Mouse (Mus musculus) megakaryocyte, embryonic 14.5 days (primary cell): ENCODE measurements around the gene 1700023F06Rik. TPM values are rescaled to one million over a fixed set of nuclear protein-coding genes. Genes with fewer than 3 reads are reported as not detected.

Experiments used
- H3K27me3 ChIP-seq: replicated peaks from 2 replicates; pipeline ENCODE3; 2012; ENCODE audit warnings: inconsistent platforms
- H3K36me3 ChIP-seq: replicated peaks from 2 replicates; pipeline ENCODE3; 2012; ENCODE audit warnings: low read length, inconsistent platforms, mixed read lengths
- H3K4me1 ChIP-seq: 2 replicates; pipeline ENCODE4 v1.6.1; 2012; ENCODE audit warnings: inconsistent platforms
- H3K4me3 ChIP-seq: replicated peaks from 2 replicates; pipeline ENCODE3; 2012; ENCODE audit warnings: moderate library complexity, mild to moderate bottlenecking, inconsistent platforms
- H3K9me3 ChIP-seq: 2 replicates; pipeline ENCODE4 v1.6.1; 2012; ENCODE audit warnings: inconsistent platforms
- FLI1 ChIP-seq: IDR thresholded peaks from 2 replicates; pipeline ENCODE4 v1.6.1; 2012; ENCODE audit warnings: low read length, inconsistent platforms, mixed read lengths
- GATA1 ChIP-seq: IDR thresholded peaks from 3 replicates; pipeline ENCODE4 v1.6.1; 2012; ENCODE audit warnings: mixed read lengths, low read length, inconsistent platforms, borderline replicate concordance
- polyA plus RNA-seq: library from polyadenylated mRNA; stranded (reverse); fragments of >175 nt; gene quantifications from 2 replicates; pipeline ENCODE4 v1.2.3, GENCODE M21; 2012; ENCODE audit warnings: low replicate concordance; ENCODE audit not compliant: insufficient read depth

1700023F06Rik gene
- polyA plus RNA-seq, result not detected in 2 replicates

- Histone ChIP-seq H3K36me3 (no peaks in the 10 kb centered on the region), H3K4me1 (peaks cover 5% of the 10 kb centered on the region; the same call in 1 of the 2 replicates), H3K4me3 (no peak within 1 kb of the TSS), H3K9me3 (peaks cover 4% of the 10 kb centered on the region), H3K27me3 (peaks cover 56% of the 10 kb centered on the region)
- TF ChIP-seq GATA1 (no peak), FLI1 (no peak)
These were observed at the start of gene 1700023F06Rik for GRCm38 (mm10) chr11:103208458-103208857. TSS of gene 1700023F06Rik (minus strand) at chr11:103208558.

- Histone ChIP-seq H3K4me1 (peaks cover 60% of the 10 kb centered on the region), H3K36me3 (no peaks in the 10 kb centered on the region), H3K27me3 (peaks cover 6% of the 10 kb centered on the region), H3K9me3 (no peaks in the 10 kb centered on the region), H3K4me3 (no peak overlapping the region)
- TF ChIP-seq GATA1, result no peak
- no peak for TF ChIP-seq FLI1
These were observed 49.7 kb upstream of the 1700023F06Rik start for GRCm38 (mm10) chr11:103257938-103258481.

- Histone ChIP-seq H3K4me3 (no peak overlapping the region), H3K4me1 (peaks cover 54% of the 10 kb centered on the region), H3K9me3 (no peaks in the 10 kb centered on the region), H3K27me3 (peaks cover 1% of the 10 kb centered on the region), H3K36me3 (no peaks in the 10 kb centered on the region)
- TF ChIP-seq FLI1 (no peak), GATA1 (no peak)
These were observed 45.2 kb upstream of the 1700023F06Rik start for GRCm38 (mm10) chr11:103253605-103254004.

GRCm38 (mm10) chr11:103252380-103252779 is 44.0 kb upstream of the 1700023F06Rik start:
- peaks cover 1% of the 10 kb centered on the region for H3K27me3 ChIP-seq
- H3K36me3 ChIP-seq, result no peaks in the 10 kb centered on the region
- H3K9me3 ChIP-seq, result no peaks in the 10 kb centered on the region
- H3K4me1 ChIP-seq, result peaks cover 60% of the 10 kb centered on the region
- H3K4me3 ChIP-seq, result no peak overlapping the region
- TF ChIP-seq FLI1 (no peak), GATA1 (no peak)

- TF ChIP-seq FLI1 (no peak), GATA1 (no peak)
- H3K36me3 ChIP-seq, result no peaks in the 10 kb centered on the region
- no peaks in the 10 kb centered on the region for H3K27me3 ChIP-seq
- H3K9me3 ChIP-seq, result no peaks in the 10 kb centered on the region
- no peak overlapping the region for H3K4me3 ChIP-seq
- H3K4me1 ChIP-seq, result peaks cover 69% of the 10 kb centered on the region
These were observed 42.0 kb upstream of the 1700023F06Rik start for GRCm38 (mm10) chr11:103250324-103250723.

GRCm38 (mm10) chr11:103249509-103249908 is 41.2 kb upstream of the 1700023F06Rik start:
- H3K36me3 ChIP-seq, result no peaks in the 10 kb centered on the region
- no peak for TF ChIP-seq GATA1
- no peak for TF ChIP-seq FLI1
- H3K4me1 ChIP-seq, result peaks cover 72% of the 10 kb centered on the region
- H3K9me3 ChIP-seq, result no peaks in the 10 kb centered on the region
- no peaks in the 10 kb centered on the region for H3K27me3 ChIP-seq
- peak overlapping the region; percentile 84 for H3K4me3 ChIP-seq

- H3K27me3 ChIP-seq, result no peaks in the 10 kb centered on the region
- no peaks in the 10 kb centered on the region for H3K9me3 ChIP-seq
- TF ChIP-seq GATA1 (no peak), FLI1 (no peak)
- no peak overlapping the region for H3K4me3 ChIP-seq
- H3K4me1 ChIP-seq, result peaks cover 74% of the 10 kb centered on the region
- peaks cover 4% of the 10 kb centered on the region for H3K36me3 ChIP-seq
These were observed 40.5 kb upstream of the 1700023F06Rik start for GRCm38 (mm10) chr11:103248837-103249236.

GRCm38 (mm10) chr11:103247504-103248177 is 39.3 kb upstream of the 1700023F06Rik start:
- Histone ChIP-seq H3K4me3 (no peak overlapping the region), H3K4me1 (peaks cover 68% of the 10 kb centered on the region), H3K27me3 (no peaks in the 10 kb centered on the region), H3K36me3 (peaks cover 4% of the 10 kb centered on the region), H3K9me3 (no peaks in the 10 kb centered on the region)
- TF ChIP-seq FLI1 (no peak), GATA1 (no peak)

GRCm38 (mm10) chr11:103246731-103247290 is 38.5 kb upstream of the 1700023F06Rik start:
- H3K4me3 ChIP-seq, result peak overlapping the region; percentile 85
- TF ChIP-seq FLI1 (no peak), GATA1 (no peak)

GRCm38 (mm10) chr11:103246081-103246730 is 37.8 kb upstream of the 1700023F06Rik start:
- peak overlapping the region; percentile 85 for H3K4me3 ChIP-seq
- peaks cover 71% of the 10 kb centered on the region for H3K4me1 ChIP-seq
- peaks cover 11% of the 10 kb centered on the region for H3K36me3 ChIP-seq
- H3K9me3 ChIP-seq, result no peaks in the 10 kb centered on the region
- no peak for TF ChIP-seq FLI1
- TF ChIP-seq GATA1, result no peak
- H3K27me3 ChIP-seq, result peaks cover 2% of the 10 kb centered on the region

More at GRCm38 (mm10) chr11:103246731-103247290, 38.5 kb upstream of the 1700023F06Rik start:
- Histone ChIP-seq H3K9me3 (no peaks in the 10 kb centered on the region), H3K4me1 (peaks cover 65% of the 10 kb centered on the region), H3K27me3 (peaks cover under 1% of the 10 kb centered on the region), H3K36me3 (peaks cover 8% of the 10 kb centered on the region)

GRCm38 (mm10) chr11:103244856-103245255 is 36.5 kb upstream of the 1700023F06Rik start:
- peaks cover 2% of the 10 kb centered on the region for H3K27me3 ChIP-seq
- TF ChIP-seq GATA1 (no peak), FLI1 (no peak)
- peaks cover 81% of the 10 kb centered on the region for H3K4me1 ChIP-seq
- H3K36me3 ChIP-seq, result peaks cover 22% of the 10 kb centered on the region
- no peaks in the 10 kb centered on the region for H3K9me3 ChIP-seq
- H3K4me3 ChIP-seq, result no peak overlapping the region
